Mouse (Mus musculus): ENCODE measurements around the gene Zcrb1. TPM values are rescaled to one million over a fixed set of nuclear protein-coding genes. Genes with fewer than 3 reads are reported as not detected.
"Not testable (repeated sequence)": the region's sequence is repeated elsewhere in the genome, so short reads cannot be mapped to it uniquely, and the experiment has no call there.

Gene Zcrb1
- polyA plus RNA-seq, 1 experiment from 2014 or later, result 169 TPM

- Histone ChIP-seq H3K4me1 (peaks cover 8% of the 10 kb centered on the region), H3K36me3 (replicated peaks) (no peaks in the 10 kb centered on the region; the same call in 1 of the 2 replicates)
- ATAC-seq (ENCODE audit: low FRiP score), result no peak
These were observed 6.7 kb upstream of the Zcrb1 start for GRCm38 (mm10) chr15:93404849-93405248.

GRCm38 (mm10) chr15:93402730-93403129, 4.6 kb upstream of the Zcrb1 start:
- Histone ChIP-seq H3K4me2 (no peak overlapping the region), H3K9me3 (no peaks in the 10 kb centered on the region), H3K36me3 (replicated peaks) (no peaks in the 10 kb centered on the region; the same call in 1 of the 2 replicates), H3K27ac (no peak overlapping the region), H3K27me3 (no peaks in the 10 kb centered on the region), H3K4me3 (replicated peaks) (no peak overlapping the region), H3K9ac (no peak overlapping the region), H3K4me1 (peaks cover 18% of the 10 kb centered on the region)
- no peak for ATAC-seq (ENCODE audit: low FRiP score)
- 93% methylated on average over 2 of the region's 2 CpGs for WGBS

More at GRCm38 (mm10) chr15:93404849-93405248, 6.7 kb upstream of the Zcrb1 start:
- Histone ChIP-seq H3K9ac (no peak overlapping the region), H3K4me3 (replicated peaks) (no peak overlapping the region), H3K4me2 (no peak overlapping the region), H3K27ac (no peak overlapping the region), H3K27me3 (no peaks in the 10 kb centered on the region), H3K9me3 (no peaks in the 10 kb centered on the region)

GRCm38 (mm10) chr15:93401446-93401845, 3.3 kb upstream of the Zcrb1 start:
- no peak overlapping the region for H3K27ac ChIP-seq
- ATAC-seq (ENCODE audit: low FRiP score), result no peak
- H3K36me3 ChIP-seq (replicated peaks), result no peaks in the 10 kb centered on the region; the same call in 1 of the 2 replicates
- 80% methylated on average over 4 of the region's 4 CpGs for WGBS
- no peaks in the 10 kb centered on the region for H3K27me3 ChIP-seq
- H3K4me2 ChIP-seq, result no peak overlapping the region
- no peaks in the 10 kb centered on the region for H3K9me3 ChIP-seq
- H3K9ac ChIP-seq, result no peak overlapping the region
- no peak overlapping the region for H3K4me3 ChIP-seq (replicated peaks)
- H3K4me1 ChIP-seq, result peaks cover 27% of the 10 kb centered on the region

GRCm38 (mm10) chr15:93398699-93399540, 786 bp upstream of the Zcrb1 start:
- Histone ChIP-seq H3K4me1 (peaks cover 34% of the 10 kb centered on the region), H3K4me2 (peak overlapping the region; percentile 72), H3K27me3 (no peaks in the 10 kb centered on the region), H3K9me3 (no peaks in the 10 kb centered on the region), H3K36me3 (replicated peaks) (peaks cover 14% of the 10 kb centered on the region), H3K9ac (peak overlapping the region; percentile 91), H3K4me3 (replicated peaks) (peak overlapping the region; percentile 97), H3K27ac (peak overlapping the region; percentile 85)
- peak; percentile 37 for ATAC-seq (ENCODE audit: low FRiP score)
- 1% methylated on average over 36 of the region's 36 CpGs for WGBS

GRCm38 (mm10) chr15:93397269-93397668, 865 bp downstream of the Zcrb1 start:
- Histone ChIP-seq H3K9me3 (no peaks in the 10 kb centered on the region), H3K4me2 (peak overlapping the region; percentile 72), H3K9ac (peak overlapping the region; percentile 91), H3K27me3 (no peaks in the 10 kb centered on the region), H3K27ac (no peak overlapping the region), H3K4me1 (peaks cover 34% of the 10 kb centered on the region), H3K4me3 (replicated peaks) (peak overlapping the region; percentile 97), H3K36me3 (replicated peaks) (peaks cover 28% of the 10 kb centered on the region)
- WGBS, result under 1% methylated on average over 11 of the region's 11 CpGs
- no peak for ATAC-seq (ENCODE audit: low FRiP score)

- no peak overlapping the region for H3K4me2 ChIP-seq
These were observed 16.8 kb downstream of the Zcrb1 start for GRCm38 (mm10) chr15:93381337-93381736.

GRCm38 (mm10) chr15:93379177-93379576, 19.0 kb downstream of the Zcrb1 start:
- no peaks in the 10 kb centered on the region for H3K36me3 ChIP-seq (replicated peaks)
- H3K4me1 ChIP-seq, result no peaks in the 10 kb centered on the region
- WGBS, result 71% methylated on average over 3 of the region's 3 CpGs
- no peak overlapping the region for H3K27ac ChIP-seq
- H3K9me3 ChIP-seq, result no peaks in the 10 kb centered on the region
- H3K4me2 ChIP-seq, result no peak overlapping the region
- H3K27me3 ChIP-seq, result no peaks in the 10 kb centered on the region
- no peak overlapping the region for H3K4me3 ChIP-seq (replicated peaks)
- no peak overlapping the region for H3K9ac ChIP-seq
- ATAC-seq (ENCODE audit: low FRiP score), result no peak

More at GRCm38 (mm10) chr15:93381337-93381736, 16.8 kb downstream of the Zcrb1 start:
- WGBS, result 73% methylated on average over 5 of the region's 5 CpGs
- no peak overlapping the region for H3K27ac ChIP-seq
- no peak overlapping the region for H3K9ac ChIP-seq
- H3K27me3 ChIP-seq, result no peaks in the 10 kb centered on the region
- H3K9me3 ChIP-seq, result no peaks in the 10 kb centered on the region
- ATAC-seq (ENCODE audit: low FRiP score), result no peak
- no peak overlapping the region for H3K4me3 ChIP-seq (replicated peaks)
- H3K4me1 ChIP-seq, result no peaks in the 10 kb centered on the region
- H3K36me3 ChIP-seq (replicated peaks), result peaks cover 14% of the 10 kb centered on the region

- Histone ChIP-seq H3K9ac (no peak overlapping the region), H3K4me3 (replicated peaks) (no peak overlapping the region), H3K27me3 (no peaks in the 10 kb centered on the region), H3K27ac (no peak overlapping the region), H3K4me2 (no peak overlapping the region), H3K4me1 (no peaks in the 10 kb centered on the region), H3K9me3 (no peaks in the 10 kb centered on the region), H3K36me3 (replicated peaks) (no peaks in the 10 kb centered on the region)
- ATAC-seq (ENCODE audit: low FRiP score), result no peak
- WGBS, result 96% methylated on average over 5 of the region's 5 CpGs
These were observed 22.4 kb downstream of the Zcrb1 start for GRCm38 (mm10) chr15:93375696-93376095.

- H3K27ac ChIP-seq; H3K9ac ChIP-seq; H3K27me3 ChIP-seq; H3K9me3 ChIP-seq; ATAC-seq (ENCODE audit: low FRiP score); H3K36me3 ChIP-seq (replicated peaks); H3K4me3 ChIP-seq (replicated peaks); H3K4me2 ChIP-seq; H3K4me1 ChIP-seq: not testable (repeated sequence)
These were observed 25.5 kb downstream of the Zcrb1 start for GRCm38 (mm10) chr15:93372525-93373119.

GRCm38 (mm10) chr15:93371838-93372237, 26.3 kb downstream of the Zcrb1 start:
- Histone ChIP-seq H3K27me3 (no peaks in the 10 kb centered on the region), H3K4me2 (no peak overlapping the region), H3K27ac (no peak overlapping the region), H3K4me1 (no peaks in the 10 kb centered on the region), H3K9ac (no peak overlapping the region), H3K36me3 (replicated peaks) (no peaks in the 10 kb centered on the region), H3K4me3 (replicated peaks) (no peak overlapping the region), H3K9me3 (no peaks in the 10 kb centered on the region)
- WGBS, result 78% methylated on average over 2 of the region's 2 CpGs
- no peak for ATAC-seq (ENCODE audit: low FRiP score)

- no peaks in the 10 kb centered on the region for H3K4me1 ChIP-seq
- H3K27ac ChIP-seq, result no peak overlapping the region
- WGBS, result 84% methylated on average over 9 of the region's 9 CpGs
- no peak overlapping the region for H3K4me2 ChIP-seq
- H3K4me3 ChIP-seq (replicated peaks), result no peak overlapping the region
- no peak overlapping the region for H3K9ac ChIP-seq
- no peaks in the 10 kb centered on the region for H3K9me3 ChIP-seq
- no peaks in the 10 kb centered on the region for H3K27me3 ChIP-seq
- no peaks in the 10 kb centered on the region for H3K36me3 ChIP-seq (replicated peaks)
- no peak for ATAC-seq (ENCODE audit: low FRiP score)
These were observed 29.6 kb downstream of the Zcrb1 start for GRCm38 (mm10) chr15:93368558-93368957.

- Histone ChIP-seq H3K4me3 (replicated peaks) (no peak overlapping the region), H3K4me2 (no peak overlapping the region), H3K9ac (no peak overlapping the region), H3K9me3 (no peaks in the 10 kb centered on the region), H3K27me3 (no peaks in the 10 kb centered on the region), H3K4me1 (no peaks in the 10 kb centered on the region), H3K27ac (no peak overlapping the region), H3K36me3 (replicated peaks) (no peaks in the 10 kb centered on the region)
- WGBS, result 94% methylated on average over 6 of the region's 6 CpGs
- ATAC-seq (ENCODE audit: low FRiP score), result no peak
These were observed 32.6 kb downstream of the Zcrb1 start for GRCm38 (mm10) chr15:93365561-93365960.

Measured in forebrain, embryonic 12.5 days (tissue).